Mouse (Mus musculus): Measurements from ENCODE around the gene Tollip. TPM values are rescaled to one million over a fixed set of nuclear protein-coding genes. Genes with fewer than 3 reads are reported as not detected.

Tollip gene
- polyA plus RNA-seq (2012; rRNA removed; ENCODE audit: low replicate concordance), result 79.8 and 82.1 TPM in 2 replicates

GRCm38 (mm10) chr7:141918407-141918806 lies at the start of gene Tollip:
Gene Tollip (minus strand): TSS chr7:141918507.

GRCm38 (mm10) chr7:141948906-141949798 lies 30.8 kb upstream of the Tollip start, which contains the start of gene Brsk2:
Gene Brsk2 (plus strand): TSS chr7:141949751.

GRCm38 (mm10) chr7:141838779-141839178 lies 79.5 kb downstream of the Tollip start, which contains the start of gene Muc5b:
Gene Muc5b (plus strand): TSS chr7:141839070.

Other genes starting within 250 kb of the Tollip start
- 1.4 and 1.9 TPM in 2 replicates for gene Muc2, start 228.2 kb downstream of the Tollip start, polyA plus RNA-seq (2012; rRNA removed; ENCODE audit: low replicate concordance)
- gene Muc5ac, start 129.5 kb downstream of the Tollip start, polyA plus RNA-seq (2012; rRNA removed; ENCODE audit: low replicate concordance), result 0.01 TPM in 1 of 2 replicates, not detected in the other
- gene Muc5b, start 79.4 kb downstream of the Tollip start, polyA plus RNA-seq (2012; rRNA removed; ENCODE audit: low replicate concordance), result 0.01 and 0.05 TPM in 2 replicates
- 0.20 and 0.39 TPM in 2 replicates for gene Brsk2, start 31.2 kb upstream of the Tollip start, polyA plus RNA-seq (2012; rRNA removed; ENCODE audit: low replicate concordance)
- 58.9 and 65.2 TPM in 2 replicates for gene Mob2, start 142.6 kb upstream of the Tollip start, polyA plus RNA-seq (2012; rRNA removed; ENCODE audit: low replicate concordance)
- gene Dusp8, start 177.3 kb upstream of the Tollip start, polyA plus RNA-seq (2012; rRNA removed; ENCODE audit: low replicate concordance), result 7.4 and 12.9 TPM in 2 replicates
- gene Gm45618, start 202.2 kb upstream of the Tollip start, polyA plus RNA-seq (2012; rRNA removed; ENCODE audit: low replicate concordance), result not detected in 2 replicates
- gene Gm39115, start 217.5 kb upstream of the Tollip start, polyA plus RNA-seq (2012; rRNA removed; ENCODE audit: low replicate concordance), result not detected in 2 replicates
- gene Gm45337, start 226.1 kb upstream of the Tollip start, polyA plus RNA-seq (2012; rRNA removed; ENCODE audit: low replicate concordance), result not detected in 2 replicates
- gene Gm29735, start 238.6 kb upstream of the Tollip start, polyA plus RNA-seq (2012; rRNA removed; ENCODE audit: low replicate concordance), result not detected in 2 replicates
- gene Gm4553, start 247.2 kb upstream of the Tollip start, polyA plus RNA-seq (2012; rRNA removed; ENCODE audit: low replicate concordance), result not detected in 2 replicates

Measured in subcutaneous adipose tissue, adult 2 months (tissue).